Mouse (Mus musculus) hindlimb bud, embryonic 11.5 days (tissue): ENCODE results near the gene Ctbp2.

Experiments used
- DNase-seq: peaks from one replicate; pipeline ENCODE4 v3.0.0-alpha.2; 2012; ENCODE audit warnings: low read depth, low spot score; ENCODE audit errors: extremely low spot score

Ctbp2 gene

DNA sequence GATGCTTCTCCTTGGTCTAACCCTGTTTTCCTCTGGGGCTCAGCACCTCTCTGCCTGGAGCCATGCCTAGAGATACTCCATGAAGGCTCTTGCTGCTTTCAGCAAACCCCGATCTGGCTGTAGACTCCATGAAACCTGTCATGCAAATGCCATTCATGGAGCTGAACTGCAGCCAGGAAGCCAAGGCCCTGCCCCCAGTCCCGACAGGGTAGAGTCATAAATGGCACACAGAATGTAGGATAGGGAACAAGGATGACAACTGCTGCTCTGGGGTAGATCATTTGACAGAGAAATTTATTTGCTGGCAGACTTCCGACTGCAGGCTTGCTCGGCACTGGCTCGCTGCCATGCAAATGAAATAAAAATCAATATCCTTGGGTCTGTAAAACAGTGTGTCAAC lies 113.0 kb downstream of the Ctbp2 start:
- DNase-seq = no peak

DNA sequence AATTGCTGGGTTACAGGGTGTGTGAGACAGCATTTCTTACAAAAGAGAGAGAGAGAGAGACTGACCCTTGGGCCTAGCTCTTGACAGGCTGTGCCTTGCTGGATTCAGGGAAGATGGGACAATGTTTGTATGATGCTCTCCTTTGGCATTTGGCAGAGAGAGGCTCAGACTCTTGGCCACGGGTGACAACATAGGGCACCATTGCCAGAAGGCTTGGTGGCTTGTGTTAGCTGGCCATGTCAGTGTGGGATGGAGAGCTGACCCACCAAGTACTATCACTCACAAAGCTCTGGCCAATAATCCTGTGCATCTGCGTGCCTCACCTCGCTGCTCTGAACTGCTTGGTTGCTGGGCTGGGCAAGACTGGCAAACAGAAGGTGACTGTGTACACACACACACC lies 113.7 kb downstream of the Ctbp2 start:
- no peak for DNase-seq

DNA sequence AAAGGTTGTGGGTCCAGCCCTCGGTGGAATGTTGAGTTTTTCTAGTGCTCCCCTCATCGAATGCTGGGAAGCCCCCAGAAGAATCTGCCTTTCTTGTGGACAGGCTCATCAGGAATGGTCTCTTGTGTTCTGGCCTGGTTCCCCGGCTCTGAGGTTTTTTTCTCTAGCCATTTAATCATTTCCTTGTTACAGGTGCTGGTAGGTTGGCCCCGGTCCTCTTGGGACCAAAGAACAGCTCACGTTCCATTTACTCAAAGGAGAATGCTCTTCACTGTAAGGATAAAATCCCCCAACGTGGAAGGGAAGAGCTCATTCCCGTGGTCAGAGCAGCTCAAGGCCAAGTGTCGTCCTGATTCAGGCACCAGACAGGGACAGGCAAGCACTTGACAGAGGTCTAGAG lies 114.5 kb downstream of the Ctbp2 start:
- DNase-seq = no peak

- DNase-seq = no peak
These were observed 115.5 kb downstream of the Ctbp2 start for GRCm38 (mm10) chr7:133008663-133009062.

DNA sequence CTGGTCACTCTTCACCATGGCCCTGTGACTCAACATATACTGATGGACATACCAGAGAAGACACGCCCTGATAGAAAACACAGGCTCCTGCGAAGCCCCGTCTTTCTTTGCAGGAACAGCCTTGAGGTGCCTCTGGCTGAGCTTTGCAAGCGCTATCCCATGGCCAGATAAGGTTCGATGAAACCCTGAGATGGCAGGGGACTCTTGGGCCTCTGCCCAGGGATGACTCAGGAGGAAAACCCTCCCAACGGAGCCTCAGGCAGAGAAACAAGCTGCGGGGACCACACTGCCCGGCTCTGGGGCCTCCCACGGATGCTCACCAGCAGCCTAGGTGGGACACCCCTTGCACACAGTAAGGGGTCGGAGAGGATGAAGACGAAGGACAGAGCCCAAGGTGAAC lies 116.8 kb downstream of the Ctbp2 start:
- DNase-seq = no peak

- DNase-seq = no peak
These were observed 118.4 kb downstream of the Ctbp2 start for GRCm38 (mm10) chr7:133005772-133006171.

- DNase-seq = no peak
These were observed 120.7 kb downstream of the Ctbp2 start for GRCm38 (mm10) chr7:133003421-133003820.

- DNase-seq = no peak
These were observed 121.9 kb downstream of the Ctbp2 start for GRCm38 (mm10) chr7:133002271-133002670.

GRCm38 (mm10) chr7:133001388-133001787 lies 122.8 kb downstream of the Ctbp2 start:
- DNase-seq = no peak

DNA sequence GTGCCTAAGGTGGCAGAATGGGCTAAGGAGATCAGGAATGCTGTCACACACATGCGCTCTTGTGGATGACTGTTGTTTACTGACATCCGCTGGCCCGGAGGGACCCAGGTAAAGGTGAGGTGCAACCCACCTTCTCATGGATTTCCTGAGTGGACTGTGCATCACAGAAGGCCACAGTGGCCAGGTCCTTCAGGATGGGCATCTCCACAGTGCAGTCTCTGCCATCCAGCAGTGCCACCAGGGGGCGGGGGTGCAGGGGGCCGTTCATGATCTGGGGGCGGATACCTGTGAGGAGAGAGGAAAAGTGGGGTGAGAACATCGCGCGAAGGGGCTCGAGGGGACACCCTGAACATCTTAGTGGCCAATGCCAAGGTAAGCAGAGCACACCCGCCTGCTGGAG lies 125.1 kb downstream of the Ctbp2 start:
- no peak for DNase-seq

GRCm38 (mm10) chr7:132998639-132999038 lies 125.5 kb downstream of the Ctbp2 start:
- DNase-seq = no peak

- no peak for DNase-seq
These were observed 127.8 kb downstream of the Ctbp2 start for GRCm38 (mm10) chr7:132996391-132996790.

DNA sequence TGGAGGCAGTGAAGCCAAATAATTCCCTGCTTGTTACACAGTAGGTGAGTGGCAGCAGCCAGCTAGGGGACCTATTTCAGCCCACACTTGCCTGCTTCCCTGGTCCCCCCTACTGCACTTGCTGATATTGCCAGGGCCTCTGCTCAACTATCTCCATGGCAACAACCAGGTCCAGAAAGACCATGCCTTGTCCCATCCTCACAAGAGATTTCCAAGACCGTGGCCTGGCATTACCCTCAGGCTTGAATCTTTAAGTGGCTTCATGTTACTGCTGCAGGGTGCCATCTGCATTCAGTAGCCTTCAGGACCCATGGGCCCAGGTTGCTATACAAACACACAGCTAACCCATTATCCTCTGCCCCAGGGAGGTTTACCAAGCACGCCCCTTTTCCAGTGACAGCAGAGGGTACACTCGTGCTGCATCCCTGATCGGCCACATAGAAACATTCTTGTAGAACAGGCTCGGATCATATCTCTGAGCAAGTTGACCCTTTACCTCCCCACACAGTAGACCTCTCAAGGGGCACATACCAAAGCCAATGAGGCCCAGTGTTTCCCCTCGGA lies 129.4 kb downstream of the Ctbp2 start:
- no peak for DNase-seq

- DNase-seq = no peak
These were observed 130.0 kb downstream of the Ctbp2 start for GRCm38 (mm10) chr7:132994120-132994519.

GRCm38 (mm10) chr7:132992967-132993615 lies 131.1 kb downstream of the Ctbp2 start:
- DNase-seq = no peak

GRCm38 (mm10) chr7:132991240-132991900 lies 132.8 kb downstream of the Ctbp2 start:
- DNase-seq = no peak

DNA sequence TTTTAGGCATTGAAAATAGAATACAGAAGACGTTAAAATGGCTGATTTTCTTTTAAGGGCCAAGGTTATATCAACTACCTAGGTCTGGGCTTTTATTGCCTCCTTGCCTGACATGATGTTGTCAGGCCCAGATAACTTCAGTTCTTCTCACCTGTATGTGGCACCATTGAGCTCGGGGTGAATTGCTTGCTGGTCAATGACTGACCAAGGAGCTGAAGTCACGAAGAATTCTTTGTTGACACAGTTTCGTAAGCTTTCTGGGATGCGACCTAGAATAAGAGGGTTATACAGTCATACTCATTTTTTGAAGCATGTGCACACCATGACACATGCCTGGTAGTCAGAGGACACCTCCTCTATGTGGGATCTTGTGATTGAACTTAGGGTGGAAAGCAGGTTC lies 134.3 kb downstream of the Ctbp2 start:
- DNase-seq = no peak

GRCm38 (mm10) chr7:132982639-132983038 lies 141.5 kb downstream of the Ctbp2 start:
- DNase-seq = no peak

GRCm38 (mm10) chr7:132977981-132978380 lies 146.2 kb downstream of the Ctbp2 start:
- DNase-seq = no peak

GRCm38 (mm10) chr7:132976079-132976478 lies 148.1 kb downstream of the Ctbp2 start:
- DNase-seq = no peak

DNA sequence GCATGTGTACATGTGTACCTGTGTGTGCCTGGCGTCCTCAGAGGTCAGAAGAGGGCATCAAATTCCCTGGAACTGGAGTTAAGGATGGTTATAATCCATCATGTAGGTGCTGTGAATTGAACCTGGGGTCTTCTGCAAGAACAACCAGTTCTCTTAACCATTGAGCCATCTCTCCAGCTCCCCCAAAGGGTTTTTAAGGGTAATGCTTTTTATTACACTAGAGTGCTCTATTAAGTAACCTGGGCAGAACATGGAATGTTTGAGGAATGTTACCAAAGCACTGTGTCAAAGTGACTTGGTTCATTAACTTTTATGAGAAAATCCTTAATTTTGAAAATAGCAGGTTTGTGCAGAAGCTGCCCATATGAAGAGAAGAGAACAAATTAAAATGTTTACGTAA lies 152.1 kb downstream of the Ctbp2 start:
- no peak for DNase-seq

DNA sequence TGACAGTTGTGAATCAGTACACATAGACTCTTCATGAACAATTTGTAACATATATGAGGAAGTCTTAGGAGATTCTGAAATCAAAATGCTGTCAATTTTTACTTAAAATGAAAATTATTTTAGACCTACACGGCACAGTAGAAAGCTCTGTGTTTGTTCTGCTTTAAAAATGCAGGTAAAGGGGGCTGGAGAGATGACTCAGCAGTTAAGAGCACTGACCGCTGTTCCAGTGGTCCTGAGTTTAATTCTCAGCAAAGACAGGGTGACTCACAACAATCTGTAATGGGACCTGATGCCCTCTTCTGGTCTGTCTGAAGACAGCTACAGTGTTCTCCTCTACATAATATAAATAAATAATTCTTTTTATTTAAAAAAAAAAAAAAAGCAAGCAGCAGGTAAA lies 158.4 kb downstream of the Ctbp2 start:
- DNase-seq = no peak

DNA sequence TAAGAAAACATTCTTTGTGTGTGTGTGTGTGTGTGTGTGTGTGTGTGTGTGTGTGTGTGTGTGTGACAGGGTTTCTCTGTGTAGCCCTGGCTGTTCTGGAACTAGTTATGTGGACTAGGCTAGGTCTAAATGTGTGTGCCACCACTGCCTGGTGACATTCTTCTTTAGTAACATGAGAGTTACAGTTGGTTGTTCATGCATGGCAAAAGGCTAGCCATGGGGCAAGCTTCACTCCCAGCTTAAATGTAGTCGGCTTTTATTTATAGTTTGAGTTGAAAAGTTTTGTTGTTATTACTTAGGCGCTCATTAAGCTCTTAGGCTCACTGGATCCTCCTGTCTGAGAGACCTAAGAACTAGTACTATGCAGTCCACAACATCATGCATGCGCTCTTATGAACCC lies 159.8 kb downstream of the Ctbp2 start:
- no peak for DNase-seq
